Mouse (Mus musculus): ENCODE data around the gene Scyl2.
A peak's percentile ranks its signal among the peaks of the same experiment; 100 is the strongest.
"Not testable (repeated sequence)": the region's sequence is repeated elsewhere in the genome, so short reads cannot be mapped to it uniquely, and the experiment has no call there.

Gene Scyl2

GRCm38 (mm10) chr10:89680517-89680916, 5.6 kb downstream of the Scyl2 start:
- no peak for DNase-seq (ENCODE audit: low read depth in 2 of 2, low spot score in 2 of 2)

GRCm38 (mm10) chr10:89679448-89679847, 6.6 kb downstream of the Scyl2 start:
- DNase-seq (ENCODE audit: low read depth in 2 of 2, low spot score in 2 of 2) = no peak

GRCm38 (mm10) chr10:89678054-89678453, 8.0 kb downstream of the Scyl2 start:
- DNase-seq (ENCODE audit: low read depth in 2 of 2, low spot score in 2 of 2) = no peak

- no peak for DNase-seq (ENCODE audit: low read depth in 2 of 2, low spot score in 2 of 2)
Measured at GRCm38 (mm10) chr10:89676609-89677008, 9.5 kb downstream of the Scyl2 start.

DNA sequence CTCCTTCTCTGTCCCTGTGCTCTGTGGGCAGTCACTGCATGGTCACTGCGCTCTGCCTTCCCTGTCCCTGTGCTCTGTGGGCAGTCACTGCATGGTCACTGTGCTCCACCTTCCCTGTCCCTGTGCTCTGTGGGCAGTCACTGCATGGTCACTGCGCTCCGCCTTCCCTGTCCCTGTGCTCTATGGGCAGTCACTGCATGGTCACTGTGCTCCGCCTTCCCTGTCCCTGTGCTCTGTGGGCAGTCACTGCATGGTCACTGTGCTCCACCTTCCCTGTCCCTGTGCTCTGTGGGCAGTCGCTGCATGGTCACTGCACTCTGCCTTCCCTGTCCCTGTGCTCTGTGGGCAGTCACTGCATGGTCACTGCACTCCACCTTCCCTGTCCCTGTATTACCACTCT, 15.7 kb downstream of the Scyl2 start:
- DNase-seq (ENCODE audit: low read depth in 2 of 2, low spot score in 2 of 2) = not testable (repeated sequence)

- no peak for DNase-seq (ENCODE audit: low read depth in 2 of 2, low spot score in 2 of 2)
Measured at GRCm38 (mm10) chr10:89667571-89667970, 18.5 kb downstream of the Scyl2 start.

DNA sequence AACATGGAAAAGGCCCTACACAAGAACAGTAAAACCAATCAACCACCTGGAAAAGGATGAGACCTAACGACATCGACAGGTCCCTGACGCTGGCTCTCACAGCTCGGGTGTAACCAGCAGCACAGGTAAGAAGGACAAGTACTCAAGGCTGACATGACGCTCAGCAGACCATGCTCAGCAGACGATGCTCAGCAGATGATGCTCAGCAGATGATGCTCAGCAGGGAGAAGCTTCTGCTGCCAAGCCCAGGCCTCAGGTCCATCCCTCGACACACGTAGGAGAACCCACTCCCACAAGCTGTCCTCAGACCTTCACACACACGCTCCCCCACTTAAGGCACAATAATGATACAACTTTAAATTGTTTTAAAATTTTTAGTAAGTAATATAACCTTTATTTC, 20.4 kb downstream of the Scyl2 start:
- DNase-seq (ENCODE audit: low read depth in 2 of 2, low spot score in 2 of 2) = no peak

DNA sequence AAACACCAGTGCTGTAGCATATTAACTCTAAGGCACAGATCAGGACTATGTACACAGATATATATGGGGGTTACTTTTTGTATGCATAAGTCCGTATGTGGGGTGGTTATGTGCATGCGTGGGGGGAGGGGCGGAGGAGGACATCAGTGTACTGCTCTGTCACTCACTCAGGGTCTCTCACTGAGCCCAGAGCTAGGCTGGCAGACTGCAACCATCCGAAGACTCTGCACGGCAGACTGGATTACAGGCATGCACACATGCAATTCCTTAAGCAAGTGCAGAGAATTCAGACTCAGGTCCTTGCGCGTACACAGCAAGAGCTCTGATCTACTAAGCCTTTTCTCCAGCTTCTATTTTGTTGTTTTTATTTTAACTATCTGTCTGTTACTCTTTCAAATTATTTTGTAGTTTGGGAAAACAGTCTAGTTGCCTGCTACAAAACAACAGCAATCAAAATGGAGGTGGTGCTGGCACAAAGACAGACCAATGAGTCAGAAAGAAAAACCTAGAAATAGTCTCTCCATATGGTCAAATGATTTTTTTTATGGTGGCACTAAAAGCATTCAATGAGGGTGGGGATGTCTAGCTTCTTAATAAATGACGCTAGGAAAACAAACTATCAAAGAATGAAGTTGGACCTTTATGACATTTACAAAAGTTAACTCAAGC, 21.0 kb downstream of the Scyl2 start:
- no peak for DNase-seq (ENCODE audit: low read depth in 2 of 2, low spot score in 2 of 2)

- no peak for DNase-seq (ENCODE audit: low read depth in 2 of 2, low spot score in 2 of 2)
Measured at GRCm38 (mm10) chr10:89656366-89656765, 29.7 kb downstream of the Scyl2 start.

DNA sequence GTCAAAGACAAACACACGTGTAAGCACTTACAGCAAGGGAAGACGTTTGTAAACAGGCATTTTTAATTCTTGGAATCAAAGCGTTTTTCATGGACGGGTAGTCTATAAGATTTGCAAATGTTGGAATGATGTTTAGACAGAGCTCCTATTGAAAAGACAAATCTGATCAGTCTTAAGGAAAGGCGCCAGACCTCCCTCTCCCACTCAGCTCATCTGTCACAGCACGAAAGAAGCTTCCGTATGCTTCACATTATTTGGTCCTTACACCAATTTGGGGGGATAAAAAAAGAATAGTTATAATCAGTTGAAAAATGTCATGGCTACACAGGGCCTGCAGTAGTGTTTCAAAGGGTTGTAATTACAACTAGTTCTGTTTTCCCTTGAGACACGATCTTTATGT, 33.2 kb downstream of the Scyl2 start:
- no peak for DNase-seq (ENCODE audit: low read depth in 2 of 2, low spot score in 2 of 2)

DNA sequence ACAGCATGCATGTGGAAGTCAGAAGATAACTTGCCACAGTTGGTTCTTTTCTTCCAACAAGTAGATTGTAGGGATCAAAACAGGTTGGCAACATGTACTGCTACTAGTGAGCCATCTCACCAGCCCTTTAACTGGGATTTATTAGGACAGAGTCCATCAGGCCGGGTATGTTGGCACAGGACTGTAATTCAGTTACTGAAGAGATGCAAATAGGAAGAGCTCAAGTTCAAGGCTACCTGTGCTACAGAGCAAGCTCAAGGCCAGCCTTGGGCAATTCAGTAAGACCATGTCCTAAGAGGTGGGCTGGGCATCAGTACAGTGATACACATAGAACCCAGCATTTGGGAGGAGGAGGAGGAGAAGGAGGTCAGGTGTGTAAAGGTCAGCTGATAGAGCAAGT, 34.4 kb downstream of the Scyl2 start:
- DNase-seq (ENCODE audit: low read depth in 2 of 2, low spot score in 2 of 2) = no peak

DNA sequence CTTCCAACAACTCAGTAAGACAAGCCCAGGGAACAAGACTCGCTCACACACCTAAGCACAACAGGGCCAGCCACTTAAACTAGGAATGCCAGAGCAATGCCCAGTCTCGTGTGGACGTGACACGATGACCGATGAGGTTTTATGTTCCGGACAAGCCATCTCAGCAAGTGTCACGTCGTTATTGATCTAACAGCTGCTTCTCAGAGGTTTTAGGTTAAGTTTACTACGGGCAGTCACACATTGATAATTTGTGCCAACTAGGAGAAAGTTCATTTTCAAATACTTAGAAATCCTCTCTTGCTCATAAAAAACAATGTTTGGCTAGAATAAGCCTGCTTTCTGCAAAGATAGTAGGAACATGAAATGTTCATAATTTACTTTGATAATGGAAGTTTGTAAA, 39.2 kb downstream of the Scyl2 start:
- DNase-seq (ENCODE audit: low read depth in 2 of 2, low spot score in 2 of 2) = no peak

DNA sequence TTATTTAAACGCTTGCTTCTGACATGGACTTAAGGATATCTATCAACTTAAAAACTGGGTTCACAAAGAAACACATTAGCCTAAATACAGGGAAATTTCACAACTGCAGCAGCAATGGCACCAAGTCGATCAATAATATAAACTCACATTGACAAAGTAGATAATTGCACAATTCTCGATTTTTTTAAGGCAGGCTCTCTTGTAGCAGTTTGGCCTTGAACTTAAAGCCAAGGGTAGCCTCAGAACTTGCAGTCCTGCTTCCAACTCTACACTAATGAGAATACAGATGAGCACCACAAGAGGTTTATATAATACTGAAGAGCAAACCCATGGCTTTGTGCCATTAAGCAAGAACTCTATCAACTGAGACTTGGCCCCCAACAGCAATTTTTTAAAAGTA, 49.1 kb downstream of the Scyl2 start:
- no peak for DNase-seq (ENCODE audit: low read depth in 2 of 2, low spot score in 2 of 2)

DNA sequence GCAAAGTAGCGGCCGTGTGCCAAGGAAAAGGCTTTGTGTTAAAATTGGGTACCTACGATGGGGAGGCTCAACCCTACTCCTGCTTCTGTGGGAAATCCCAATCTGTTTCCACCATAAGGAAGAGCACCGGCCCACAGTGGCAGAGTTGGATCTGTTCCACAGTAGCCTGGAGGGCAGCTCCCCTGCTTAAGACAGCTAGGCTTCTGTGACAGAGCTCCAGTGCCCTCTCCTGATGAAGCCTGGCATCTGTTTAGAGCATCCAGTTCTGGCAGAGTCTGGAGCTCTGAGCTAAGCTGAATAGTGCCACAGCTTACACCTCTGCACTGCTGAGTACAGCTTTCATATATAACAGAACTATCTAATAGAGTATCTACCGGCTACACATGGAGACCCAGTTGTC, 51.1 kb downstream of the Scyl2 start:
- no peak for DNase-seq (ENCODE audit: low read depth in 2 of 2, low spot score in 2 of 2)

- no peak for DNase-seq (ENCODE audit: low read depth in 2 of 2, low spot score in 2 of 2)
Measured at GRCm38 (mm10) chr10:89633736-89634426, 52.2 kb downstream of the Scyl2 start.

- no peak for DNase-seq (ENCODE audit: low read depth in 2 of 2, low spot score in 2 of 2)
Measured at GRCm38 (mm10) chr10:89633121-89633520, 53.0 kb downstream of the Scyl2 start.

GRCm38 (mm10) chr10:89631831-89632230, 54.3 kb downstream of the Scyl2 start:
- DNase-seq (ENCODE audit: low read depth in 2 of 2, low spot score in 2 of 2) = no peak

GRCm38 (mm10) chr10:89630564-89630963, 55.5 kb downstream of the Scyl2 start:
- no peak for DNase-seq (ENCODE audit: low read depth in 2 of 2, low spot score in 2 of 2)

- DNase-seq (ENCODE audit: low read depth in 2 of 2, low spot score in 2 of 2) = peak; percentile 33 to 48
Measured at GRCm38 (mm10) chr10:89630052-89630451, 56.0 kb downstream of the Scyl2 start.

GRCm38 (mm10) chr10:89626714-89627113, 59.4 kb downstream of the Scyl2 start:
- DNase-seq (ENCODE audit: low read depth in 2 of 2, low spot score in 2 of 2) = no peak

GRCm38 (mm10) chr10:89624196-89624595, 61.9 kb downstream of the Scyl2 start:
- DNase-seq (ENCODE audit: low read depth in 2 of 2, low spot score in 2 of 2) = no peak

- DNase-seq (ENCODE audit: low read depth in 2 of 2, low spot score in 2 of 2) = no peak
Measured at GRCm38 (mm10) chr10:89621129-89621528, 65.0 kb downstream of the Scyl2 start, which contains the start of gene Slc17a8. Slc17a8 (minus strand) TSS chr10:89621253.

DNA sequence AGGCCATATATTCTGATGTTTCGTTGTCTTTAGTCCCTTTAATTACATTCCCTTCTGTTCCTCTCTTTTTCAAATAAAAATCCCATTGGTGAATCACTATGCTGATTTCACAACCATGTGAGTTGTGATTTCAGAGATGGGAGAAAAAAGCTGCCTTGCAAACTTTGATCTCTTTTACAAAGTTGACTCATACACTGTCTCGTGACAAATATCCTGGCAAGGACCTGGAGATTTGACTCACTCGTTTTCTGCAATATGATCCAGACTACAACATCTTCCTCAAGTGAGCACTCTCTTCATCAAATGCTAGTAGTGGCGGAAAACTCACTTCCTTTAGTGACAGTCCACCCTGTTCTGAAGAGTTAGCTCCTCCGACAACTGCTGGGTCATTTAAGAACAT, 86.8 kb downstream of the Scyl2 start:
- DNase-seq (ENCODE audit: low read depth in 2 of 2, low spot score in 2 of 2) = no peak
